Mouse (Mus musculus): Measurements from ENCODE around the gene Nudt7. TPM values are rescaled to one million over a fixed set of nuclear protein-coding genes. Genes with fewer than 3 reads are reported as not detected.

The Nudt7 gene
- total RNA-seq, 2 experiments from 2014 or later, result 0.08 to 3.4 TPM

DNA sequence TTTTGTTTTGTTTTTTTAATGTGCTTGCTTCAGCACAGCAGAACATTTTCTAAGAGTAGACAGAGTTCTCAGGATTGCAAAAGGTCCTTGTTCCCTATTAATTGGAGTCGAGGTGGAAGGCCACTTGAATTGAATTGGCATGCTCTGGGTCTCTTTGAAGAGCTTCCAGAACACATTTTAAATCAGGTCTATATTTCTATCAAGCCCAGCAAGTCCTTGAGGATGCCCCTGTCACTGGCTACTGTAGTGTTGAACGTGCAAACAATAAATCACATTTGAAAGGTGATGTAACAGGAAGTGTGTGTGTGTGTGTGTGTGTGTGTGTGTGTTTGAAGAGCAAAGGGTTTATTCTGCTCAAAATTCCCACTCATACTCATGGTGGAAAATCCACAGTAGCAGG lies 7.1 kb downstream of the Nudt7 start:
- no peak for ATAC-seq (replicated peaks; ENCODE audit: low FRiP score, poor library complexity, severe bottlenecking)

DNA sequence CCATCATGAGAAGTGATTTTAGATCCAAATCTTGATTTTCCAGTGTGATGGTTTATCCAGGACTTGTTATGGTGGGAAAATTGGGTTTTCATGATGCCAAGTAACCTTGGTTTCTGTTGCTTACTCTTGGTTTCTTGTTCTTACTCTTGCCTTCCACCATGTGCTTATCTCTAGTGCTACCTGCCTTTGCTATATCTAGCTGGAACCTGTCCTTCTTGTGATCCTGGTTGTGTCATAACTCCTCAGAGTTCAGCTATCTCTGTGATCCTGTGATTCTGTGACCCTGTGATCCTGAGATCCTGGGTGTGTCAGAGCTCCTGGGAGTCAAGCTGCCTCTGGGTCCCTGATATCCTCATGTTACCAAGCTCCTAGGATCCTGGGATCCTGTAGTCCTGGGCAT lies 8.8 kb downstream of the Nudt7 start:
- no peak for ATAC-seq (replicated peaks; ENCODE audit: low FRiP score, poor library complexity, severe bottlenecking)

DNA sequence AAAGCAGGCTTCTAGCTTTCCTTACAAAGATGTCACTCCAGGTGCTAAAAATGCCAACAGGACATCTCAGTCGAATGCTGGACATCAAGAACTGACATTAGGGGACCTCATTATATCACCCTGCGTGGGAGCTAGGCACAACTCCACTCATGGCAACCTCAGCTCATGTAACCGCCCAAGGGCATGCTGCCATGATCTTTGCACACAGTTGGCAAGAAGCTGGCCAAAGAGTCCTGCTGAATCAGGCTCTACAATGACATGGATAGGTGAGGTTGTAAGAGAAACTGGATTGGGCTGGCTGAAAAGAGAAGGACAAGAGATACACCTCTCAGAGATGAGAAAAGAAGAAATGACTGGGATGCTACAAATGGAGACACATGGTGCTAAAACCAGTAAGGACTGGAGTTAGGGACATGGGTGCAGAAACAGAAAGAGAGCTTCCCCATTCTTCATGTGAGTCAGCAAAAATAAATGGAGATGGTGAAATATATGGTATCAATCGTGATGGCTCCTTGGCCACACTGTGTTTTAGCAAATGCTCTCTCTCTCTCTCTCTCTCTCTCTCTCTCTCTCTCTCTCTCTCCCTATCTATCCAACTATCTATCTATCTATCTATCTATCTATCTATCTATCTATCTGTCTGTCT lies 10.4 kb downstream of the Nudt7 start:
- no peak for ATAC-seq (replicated peaks; ENCODE audit: low FRiP score, poor library complexity, severe bottlenecking)

DNA sequence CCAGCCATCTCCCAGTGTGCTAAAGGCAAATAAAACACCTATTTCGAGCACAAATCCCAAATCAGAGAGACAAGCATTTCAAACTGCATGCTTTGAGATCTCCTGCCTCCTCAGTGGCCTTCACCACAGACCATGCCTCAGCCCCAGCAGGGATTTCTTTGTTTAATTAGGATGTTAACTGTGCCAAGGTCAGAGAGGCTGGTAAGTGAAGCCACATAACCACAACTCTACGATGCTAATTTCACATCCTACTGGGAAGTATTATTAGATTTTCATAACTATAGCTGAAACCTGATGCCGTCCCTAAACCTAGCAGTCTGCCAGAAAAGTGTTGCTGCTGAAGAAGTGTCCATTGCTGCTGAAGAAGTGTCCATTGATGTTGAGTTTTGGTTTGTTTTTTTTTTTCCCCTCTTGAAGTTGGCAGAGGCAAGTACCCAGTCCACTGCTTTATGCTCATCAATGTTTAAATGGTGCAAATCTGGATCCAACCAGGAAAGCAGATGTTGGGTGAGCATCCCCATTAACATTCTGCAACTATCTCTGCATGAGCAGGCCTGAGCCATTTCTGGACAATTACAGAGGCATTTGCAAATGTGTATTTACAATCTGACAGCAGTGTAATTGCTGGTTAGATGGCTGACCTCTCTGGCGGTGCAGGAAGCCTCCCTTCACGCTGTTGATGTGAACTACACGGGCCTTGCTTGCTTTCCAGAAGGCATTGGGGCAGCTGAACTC lies 20.1 kb downstream of the Nudt7 start:
- no peak for ATAC-seq (replicated peaks; ENCODE audit: low FRiP score, poor library complexity, severe bottlenecking)

DNA sequence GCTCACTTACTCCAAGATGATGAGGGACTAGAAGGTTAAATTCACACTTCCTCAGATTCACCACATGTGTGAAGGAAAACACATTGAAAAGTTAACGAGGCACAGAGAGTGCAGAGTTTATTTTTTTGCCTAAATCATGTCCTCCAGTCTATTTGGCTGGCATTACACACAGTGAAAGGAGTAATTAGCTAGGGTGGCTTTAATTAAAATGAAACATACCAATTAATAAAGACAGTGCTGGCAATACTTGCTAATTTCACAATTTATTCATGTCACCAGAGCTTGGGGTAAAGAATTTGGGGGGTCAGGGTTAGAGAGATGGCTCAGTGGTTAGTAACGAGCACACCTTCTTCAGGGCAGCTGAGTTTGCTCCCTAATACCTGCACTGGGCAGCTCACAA lies 25.2 kb downstream of the Nudt7 start:
- ATAC-seq (replicated peaks; ENCODE audit: low FRiP score, poor library complexity, severe bottlenecking), result no peak

DNA sequence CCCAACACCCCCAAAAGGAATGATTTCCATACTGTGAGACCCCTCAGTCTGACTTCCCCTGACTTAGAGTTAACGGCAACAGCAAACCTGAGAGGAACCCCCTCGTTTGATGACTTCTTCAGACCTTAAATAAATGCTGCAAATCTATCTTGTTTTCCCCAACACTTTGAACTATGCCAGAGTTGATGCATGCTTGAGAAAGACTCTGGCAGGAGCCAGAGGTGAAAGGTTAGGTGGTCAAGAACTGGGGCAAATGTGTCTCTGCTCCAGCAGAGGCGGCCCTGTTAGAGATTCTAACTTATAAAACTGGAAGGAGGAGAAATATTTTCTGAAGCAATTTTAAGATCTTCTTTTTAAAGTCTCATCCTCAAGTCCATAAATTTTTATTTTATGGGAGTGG lies 26.3 kb downstream of the Nudt7 start:
- ATAC-seq (replicated peaks; ENCODE audit: low FRiP score, poor library complexity, severe bottlenecking), result no peak

DNA sequence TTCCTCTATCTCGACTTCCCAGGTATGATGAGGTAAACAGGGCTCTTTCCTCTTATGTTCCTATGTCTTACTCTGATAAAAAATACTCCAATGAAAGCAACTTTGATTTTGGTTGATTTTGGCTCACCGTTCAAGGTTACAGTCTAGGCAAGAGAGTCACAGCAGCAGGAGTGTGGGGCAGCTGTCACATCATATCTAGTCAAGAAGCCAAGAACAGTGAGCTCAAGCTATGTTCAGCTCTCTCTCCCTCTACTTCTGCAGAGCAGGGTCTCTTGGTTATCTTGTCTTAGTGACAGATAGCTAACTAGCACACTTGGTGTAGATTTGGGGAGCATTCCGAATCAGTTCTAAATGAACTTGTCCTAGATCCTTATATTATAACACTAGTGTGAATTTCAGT lies 30.5 kb downstream of the Nudt7 start:
- no peak for ATAC-seq (replicated peaks; ENCODE audit: low FRiP score, poor library complexity, severe bottlenecking)

DNA sequence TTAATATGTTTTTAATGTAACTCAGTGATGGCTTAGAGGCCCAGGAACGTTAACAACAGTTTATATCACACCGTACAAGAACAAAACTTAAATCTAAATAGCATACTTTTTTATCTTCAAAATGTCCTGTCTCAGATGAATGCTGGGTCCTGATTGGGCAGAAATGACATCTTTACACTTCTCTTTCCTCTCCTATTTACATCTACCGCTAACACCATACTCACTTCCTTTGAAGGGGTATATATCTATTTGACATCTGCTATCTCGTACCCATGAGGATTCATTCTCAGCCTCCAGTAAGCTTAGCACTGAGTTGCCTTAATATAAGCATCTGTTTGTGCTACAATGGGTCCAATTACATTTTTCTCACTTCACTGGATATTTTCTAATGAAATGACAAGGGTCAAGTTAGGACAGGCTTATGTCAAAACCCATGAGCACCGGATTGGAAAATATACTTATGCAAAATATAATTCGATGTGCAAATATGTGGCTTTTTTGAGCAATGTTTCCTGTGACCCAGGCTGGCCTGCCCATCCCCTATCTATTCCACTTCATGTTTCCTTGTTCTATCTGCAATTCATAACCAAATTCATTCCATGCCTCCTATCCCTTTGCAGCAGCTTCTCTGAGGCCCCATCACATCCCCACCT lies 31.2 kb downstream of the Nudt7 start:
- ATAC-seq (replicated peaks; ENCODE audit: low FRiP score, poor library complexity, severe bottlenecking), result no peak

DNA sequence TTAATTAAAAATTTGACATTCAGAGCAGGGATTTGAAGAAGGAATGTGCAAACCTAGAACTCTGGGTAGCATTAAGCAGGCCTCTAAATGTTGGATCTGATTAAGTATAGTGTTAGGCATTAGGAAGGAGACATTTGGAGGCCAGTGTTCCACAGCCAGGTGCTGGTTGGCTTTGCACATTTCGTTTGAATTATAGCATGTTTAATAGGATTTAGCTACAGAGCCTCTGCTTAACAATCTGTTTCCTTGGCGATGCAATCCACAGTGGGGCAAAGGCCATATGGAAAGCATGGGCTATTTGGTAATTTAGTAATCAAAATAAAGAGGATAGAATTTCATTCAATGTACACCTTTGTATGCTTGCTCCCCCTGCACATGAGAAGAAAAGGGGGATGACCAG lies 32.4 kb downstream of the Nudt7 start:
- no peak for ATAC-seq (replicated peaks; ENCODE audit: low FRiP score, poor library complexity, severe bottlenecking)

DNA sequence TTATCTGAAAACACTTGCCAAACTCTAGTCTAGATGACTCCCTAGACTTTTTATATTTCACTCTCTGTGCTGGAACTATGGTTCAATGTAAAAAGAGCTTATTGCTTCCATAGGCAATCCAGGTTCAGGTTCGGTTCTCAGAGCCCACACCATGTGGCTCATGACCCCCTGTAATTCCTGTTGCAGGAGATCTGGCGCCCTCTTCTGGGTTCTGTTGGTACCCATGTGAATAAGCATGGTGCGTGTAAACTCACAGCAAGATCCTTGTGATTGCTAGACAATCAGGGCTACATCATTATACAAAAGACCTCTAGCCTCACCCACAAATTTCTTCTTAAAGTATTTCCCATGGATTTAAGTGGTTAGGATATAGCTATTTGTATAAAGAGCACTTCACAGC lies 43.4 kb downstream of the Nudt7 start:
- ATAC-seq (replicated peaks; ENCODE audit: low FRiP score, poor library complexity, severe bottlenecking), result no peak

DNA sequence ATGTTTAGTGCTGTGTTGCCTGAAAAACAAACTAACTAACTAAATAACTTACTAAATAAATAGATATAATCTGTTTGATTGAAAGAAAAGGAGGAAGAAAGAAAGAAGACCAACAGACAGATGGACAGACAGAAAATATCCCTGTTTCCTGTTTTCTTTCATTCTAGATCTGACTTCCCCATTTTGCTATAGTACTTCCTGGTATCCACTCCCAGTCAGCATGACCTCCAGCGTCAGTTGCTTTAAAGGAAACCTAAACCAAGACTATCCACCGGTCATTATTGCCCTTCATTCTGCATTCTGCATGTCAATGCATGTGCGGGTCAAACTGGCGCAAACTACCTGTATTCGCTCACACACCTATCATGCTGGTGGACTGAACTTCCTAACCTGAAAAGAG lies 60.0 kb downstream of the Nudt7 start:
- ATAC-seq (replicated peaks; ENCODE audit: low FRiP score, poor library complexity, severe bottlenecking), result no peak

DNA sequence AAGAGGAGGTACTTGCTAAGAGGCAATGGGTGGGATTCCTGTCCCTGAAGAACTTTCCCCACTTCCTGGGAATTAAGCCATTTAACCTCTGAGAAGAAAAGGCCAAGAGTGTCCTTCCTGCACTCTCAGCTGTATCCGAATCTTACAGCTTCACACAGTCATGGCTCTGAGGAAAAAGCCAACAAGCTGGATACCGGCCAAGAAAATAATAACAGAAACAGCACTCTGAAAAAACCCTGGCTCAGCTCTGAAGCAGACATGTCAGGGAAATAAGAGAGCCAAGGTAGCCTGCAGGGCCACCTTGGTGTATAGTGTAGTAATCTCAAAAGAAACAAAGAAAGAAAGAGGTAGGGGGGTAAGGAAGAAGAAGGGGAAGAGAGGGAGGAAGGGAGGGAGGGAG lies 65.6 kb downstream of the Nudt7 start:
- no peak for ATAC-seq (replicated peaks; ENCODE audit: low FRiP score, poor library complexity, severe bottlenecking)

Other genes with a start within 250 kb of the Nudt7 start
- not detected in 2 replicates for gene Vat1l, start 72.1 kb downstream of the Nudt7 start, total RNA-seq (2015; ENCODE audit: low replicate concordance)
- gene Vat1l, start 72.1 kb downstream of the Nudt7 start, total RNA-seq (2017; ENCODE audit: low replicate concordance), result not detected in 2 replicates

Data from erythroid progenitor cell, adult 5-6 weeks (primary cell).